Mouse (Mus musculus): ENCODE results near the gene Ndufaf7. TPM values are rescaled to one million over a fixed set of nuclear protein-coding genes. Genes with fewer than 3 reads are reported as not detected.

The Ndufaf7 gene
- total RNA-seq, 2 experiments from 2014 or later: 53.9 to 55.4 TPM

DNA sequence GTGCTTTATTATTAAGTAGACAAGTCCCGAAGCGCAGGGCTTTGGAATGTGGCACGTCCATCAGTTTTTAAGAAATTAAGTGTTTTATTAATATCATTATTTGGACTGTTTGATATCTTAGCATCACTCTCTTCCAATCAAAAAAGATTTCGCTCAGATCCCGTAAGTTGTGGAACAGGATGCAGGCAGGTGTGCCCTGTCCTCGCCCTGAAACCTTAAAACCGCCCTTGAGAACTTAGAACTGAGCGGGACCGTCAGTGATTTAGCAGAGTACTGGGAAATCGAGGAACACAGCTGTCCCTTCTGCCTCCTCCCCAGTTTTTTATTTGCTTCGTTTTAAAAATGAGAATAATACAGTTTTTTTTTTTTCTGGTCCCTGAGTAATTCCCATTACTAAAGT, 20.0 kb upstream of the Ndufaf7 start:
- no peak for DNase-seq (ENCODE audit: low spot score in 2 of 2)
- Histone ChIP-seq H3K4me3 (peak overlapping the region; percentile 86), H3K27ac (peak overlapping the region; percentile 94)
- no peak for TF ChIP-seq CTCF (conservative IDR thresholded peaks at IDR 0.05)

GRCm38 (mm10) chr17:78917696-78918095, 19.2 kb upstream of the Ndufaf7 start:
- peak overlapping the region; percentile 94 for H3K27ac ChIP-seq
- no peak overlapping the region for H3K4me3 ChIP-seq

GRCm38 (mm10) chr17:78935857-78936256, 1.1 kb upstream of the Ndufaf7 start:
- H3K4me3 ChIP-seq: peak overlapping the region; percentile 88

More at GRCm38 (mm10) chr17:78917696-78918095, 19.2 kb upstream of the Ndufaf7 start:
- TF ChIP-seq CTCF (conservative IDR thresholded peaks at IDR 0.05): no peak
- DNase-seq (ENCODE audit: low spot score in 2 of 2): no peak

DNA sequence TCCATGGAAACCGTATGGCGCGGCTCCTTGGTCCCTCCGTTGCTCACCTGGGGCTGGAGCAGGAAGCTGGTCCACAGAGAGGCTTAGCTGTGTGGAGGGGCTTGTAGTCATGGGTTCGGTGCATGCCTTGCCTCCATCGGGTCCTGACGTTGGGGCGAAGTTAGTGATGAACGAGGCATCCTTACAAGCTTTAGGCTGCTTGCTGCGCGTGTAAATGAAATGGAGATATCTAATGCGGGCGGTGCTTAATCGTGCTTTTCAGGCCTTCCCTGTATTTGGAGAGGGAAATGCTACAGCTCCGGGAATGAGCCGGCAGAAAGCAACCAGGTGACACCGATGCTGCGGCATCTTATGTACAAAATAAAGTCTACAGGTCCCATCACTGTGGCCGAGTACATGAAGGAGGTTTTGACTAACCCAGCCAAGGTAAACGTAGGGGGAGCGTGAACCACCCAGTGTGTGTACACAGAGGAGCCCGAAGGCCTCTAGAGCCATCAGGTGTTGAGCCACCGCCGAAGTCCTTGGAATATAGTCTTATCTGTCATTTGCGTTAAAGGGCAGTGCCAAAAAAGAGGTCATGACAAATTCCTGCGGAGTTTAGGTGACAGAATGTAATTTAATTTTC, 405 bp downstream of the Ndufaf7 start:
- no peak for DNase-seq (ENCODE audit: low spot score in 2 of 2)
- H3K4me3 ChIP-seq: peak overlapping the region; percentile 88
- H3K27ac ChIP-seq: peak overlapping the region; percentile 85
- no peak for TF ChIP-seq CTCF (conservative IDR thresholded peaks at IDR 0.05)

More at GRCm38 (mm10) chr17:78935857-78936256, 1.1 kb upstream of the Ndufaf7 start:
- no peak for DNase-seq (ENCODE audit: low spot score in 2 of 2)
- no peak for TF ChIP-seq CTCF (conservative IDR thresholded peaks at IDR 0.05)
- no peak overlapping the region for H3K27ac ChIP-seq

GRCm38 (mm10) chr17:78938927-78939326, 2.0 kb downstream of the Ndufaf7 start:
- TF ChIP-seq CTCF (conservative IDR thresholded peaks at IDR 0.05): no peak
- Histone ChIP-seq H3K27ac (no peak overlapping the region), H3K4me3 (no peak overlapping the region)
- DNase-seq (ENCODE audit: low spot score in 2 of 2): no peak

DNA sequence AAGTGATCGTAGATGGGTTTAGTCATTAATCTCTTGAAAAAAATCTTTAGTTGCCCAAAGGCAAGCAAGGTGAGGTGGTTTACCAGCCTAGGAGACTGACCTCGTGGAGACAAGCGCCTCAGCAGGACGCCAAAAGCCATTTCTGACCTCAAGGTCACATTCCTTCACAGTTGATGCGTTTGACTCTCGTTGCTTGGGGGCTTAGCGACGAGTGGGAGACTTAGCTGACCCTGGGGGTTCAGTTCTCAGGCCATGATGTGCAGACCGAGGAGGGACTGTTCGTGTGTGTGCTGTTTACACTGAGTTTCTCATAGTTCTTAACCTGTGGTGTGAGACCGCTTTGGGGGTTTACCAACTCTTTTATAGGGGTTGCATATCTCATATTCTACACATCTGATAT, 5.6 kb downstream of the Ndufaf7 start:
- Histone ChIP-seq H3K27ac (no peak overlapping the region), H3K4me3 (no peak overlapping the region)
- no peak for DNase-seq (ENCODE audit: low spot score in 2 of 2)
- no peak for TF ChIP-seq CTCF (conservative IDR thresholded peaks at IDR 0.05)

DNA sequence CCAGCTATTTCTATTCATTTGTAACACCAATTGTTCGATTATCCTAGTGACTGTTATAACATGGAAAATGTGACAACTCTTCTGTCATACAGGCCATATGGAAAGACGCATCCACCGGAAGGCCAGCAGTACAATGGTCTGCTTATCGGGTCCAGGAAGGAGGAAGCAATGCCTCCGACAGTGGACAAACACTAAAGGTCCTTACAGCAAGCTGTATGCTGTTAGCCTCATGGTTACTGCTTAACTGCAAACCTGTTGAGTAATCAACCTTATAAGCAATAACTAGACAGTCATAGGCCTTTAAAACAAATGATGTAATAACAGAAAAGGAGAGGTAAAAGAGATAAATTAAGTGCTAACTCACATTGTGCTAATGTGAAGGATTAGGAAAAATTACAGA, 14.3 kb downstream of the Ndufaf7 start:
- no peak for DNase-seq (ENCODE audit: low spot score in 2 of 2)
- H3K27ac ChIP-seq: no peak overlapping the region
- H3K4me3 ChIP-seq: no peak overlapping the region
- TF ChIP-seq CTCF (conservative IDR thresholded peaks at IDR 0.05): no peak

GRCm38 (mm10) chr17:78952070-78952469, 15.1 kb downstream of the Ndufaf7 start:
- DNase-seq (ENCODE audit: low spot score in 2 of 2): no peak
- no peak overlapping the region for H3K27ac ChIP-seq
- H3K4me3 ChIP-seq: no peak overlapping the region
- TF ChIP-seq CTCF (conservative IDR thresholded peaks at IDR 0.05): no peak

DNA sequence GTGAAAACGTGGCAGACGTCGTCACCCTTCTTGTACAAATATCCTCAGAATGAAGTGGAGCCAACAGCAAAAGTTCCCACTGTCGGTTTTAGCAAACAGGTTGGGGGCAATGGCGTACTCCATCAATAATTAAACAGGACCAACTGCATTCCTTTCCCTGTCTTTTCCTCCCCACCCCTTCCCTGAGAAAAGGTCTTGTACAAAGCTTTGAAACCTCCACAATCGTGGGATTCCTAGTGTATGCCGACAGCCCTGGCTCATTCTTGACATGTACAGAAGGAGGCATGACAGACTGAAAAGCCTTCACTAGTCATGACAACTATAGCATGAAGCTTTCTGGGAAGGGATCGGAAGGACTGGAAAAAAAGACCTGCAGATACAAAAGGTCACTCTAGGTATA, 16.3 kb downstream of the Ndufaf7 start:
- DNase-seq (ENCODE audit: low spot score in 2 of 2): no peak
- Histone ChIP-seq H3K27ac (no peak overlapping the region), H3K4me3 (no peak overlapping the region)
- no peak for TF ChIP-seq CTCF (conservative IDR thresholded peaks at IDR 0.05)

GRCm38 (mm10) chr17:78959473-78959872, 22.5 kb downstream of the Ndufaf7 start:
- TF ChIP-seq CTCF (conservative IDR thresholded peaks at IDR 0.05): no peak
- no peak overlapping the region for H3K4me3 ChIP-seq
- no peak for DNase-seq (ENCODE audit: low spot score in 2 of 2)
- no peak overlapping the region for H3K27ac ChIP-seq

DNA sequence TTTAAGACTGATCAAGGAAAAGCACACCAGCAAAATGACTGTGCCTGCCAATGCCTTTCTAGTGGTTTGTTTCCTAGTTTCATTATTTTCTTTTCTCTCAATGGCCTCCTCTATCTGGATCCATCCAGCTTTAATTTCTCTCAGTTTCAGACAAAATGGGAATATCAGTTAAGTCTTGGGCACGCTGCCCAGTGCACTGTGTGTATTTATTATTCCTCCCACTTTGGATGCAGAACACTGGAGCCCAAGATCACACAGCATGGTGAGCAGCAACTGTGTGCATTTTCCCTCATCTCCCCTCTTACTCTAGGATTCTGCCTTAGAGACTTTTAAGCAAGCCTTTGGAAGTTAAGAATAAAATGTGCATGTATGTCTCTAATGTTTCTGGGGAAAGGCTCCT, 27.5 kb downstream of the Ndufaf7 start:
- no peak overlapping the region for H3K27ac ChIP-seq
- TF ChIP-seq CTCF (conservative IDR thresholded peaks at IDR 0.05): no peak
- H3K4me3 ChIP-seq: no peak overlapping the region
- DNase-seq (ENCODE audit: low spot score in 2 of 2): peak; percentile 22 to 24

GRCm38 (mm10) chr17:78966092-78966883, 29.4 kb downstream of the Ndufaf7 start:
- no peak overlapping the region for H3K4me3 ChIP-seq
- no peak overlapping the region for H3K27ac ChIP-seq
- no peak for TF ChIP-seq CTCF (conservative IDR thresholded peaks at IDR 0.05)
- no peak for DNase-seq (ENCODE audit: low spot score in 2 of 2)

DNA sequence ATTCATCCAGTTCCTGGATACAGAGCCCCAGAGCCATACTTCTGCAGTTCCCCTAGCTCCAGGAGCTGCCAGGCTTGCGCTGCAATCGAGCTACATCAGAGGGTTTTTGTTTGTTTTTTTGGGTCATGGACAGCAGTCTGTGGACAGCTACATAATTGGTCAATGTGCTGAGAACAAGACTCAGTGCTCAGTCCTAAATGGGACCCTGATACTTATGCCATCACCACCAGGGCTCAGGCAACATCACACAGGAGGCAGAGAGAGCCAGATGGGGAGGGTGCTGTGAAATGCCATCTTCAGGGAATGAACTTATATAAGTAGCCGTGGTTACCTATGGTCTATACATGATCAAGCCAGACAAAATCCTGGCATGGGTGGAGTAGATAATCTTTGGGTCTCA, 31.6 kb downstream of the Ndufaf7 start:
- H3K4me3 ChIP-seq: no peak overlapping the region
- no peak for TF ChIP-seq CTCF (conservative IDR thresholded peaks at IDR 0.05)
- no peak for DNase-seq (ENCODE audit: low spot score in 2 of 2)
- 0 out of 2 replicates have a peak overlapping the region, but pooled peaks have one; percentile 18 for H3K27ac ChIP-seq

GRCm38 (mm10) chr17:78983166-78983565, 46.2 kb downstream of the Ndufaf7 start:
- H3K4me3 ChIP-seq: no peak overlapping the region
- no peak overlapping the region for H3K27ac ChIP-seq
- DNase-seq (ENCODE audit: low spot score in 2 of 2): no peak
- TF ChIP-seq CTCF (conservative IDR thresholded peaks at IDR 0.05): peak; percentile 66

Data from layer of hippocampus, adult 2 months (tissue).